In genomic region chr2:112567786-112568185, GRCm38 (mm10) we compare ENCODE assay signal across 27 mouse cellular contexts.
A peak's percentile ranks its signal among the peaks of the same experiment; 100 is the strongest.
DNase-seq lines count a peak whose midpoint lies in the region; ATAC-seq lines count a peak whose summit lies in the region.
"Had no signal": no experiment of that assay in that cellular context is flagged by ENCODE, and none has a peak within 500 bp of the region (broad histone marks: within the 10 kb centered on the region; RNA-seq: fewer than 3 reads in every experiment).

No protein-coding gene starts in this region.

- no peaks in the 10 kb centered on the region for H3K27me3 ChIP-seq in kidney, embryonic 14.5 days (ENCODE audit: control insufficient read depth, insufficient read depth, low read length)
- H3K27me3 ChIP-seq: CH12.LX; embryonic facial prominence, embryonic 13.5 days; forebrain, embryonic 13.5 days; hindbrain, embryonic 15.5 days; intestine, embryonic 15.5 days; limb, embryonic 15.5 days; liver, embryonic 15.5 days; midbrain, embryonic 12.5 days; neural tube, embryonic 12.5 days had no signal

- no peak overlapping the region for H3K27ac ChIP-seq in kidney, embryonic 14.5 days (ENCODE audit: low read depth, low read length)
- H3K27ac ChIP-seq: embryonic facial prominence, embryonic 13.5 days; forebrain, embryonic 13.5 days; heart, embryonic 10.5 days; hindbrain, embryonic 15.5 days; intestine, embryonic 15.5 days; limb, embryonic 15.5 days; liver, embryonic 15.5 days; midbrain, embryonic 12.5 days; neural tube, embryonic 12.5 days had no signal

- H3K4me3 ChIP-seq in kidney, embryonic 14.5 days (ENCODE audit: low read length): no peak overlapping the region
- H3K4me3 ChIP-seq: embryonic facial prominence, embryonic 13.5 days; erythroblast, embryonic 14.5 days; forebrain, embryonic 13.5 days; heart, embryonic 10.5 days; hindbrain, embryonic 15.5 days; intestine, embryonic 15.5 days; limb, embryonic 15.5 days; liver, embryonic 15.5 days; midbrain, embryonic 12.5 days; neural tube, embryonic 12.5 days had no signal

- 90% methylated on average over 4 of the region's 4 CpGs for WGBS in kidney, embryonic 14.5 days

- H3K9me3 ChIP-seq in kidney, embryonic 14.5 days (ENCODE audit: control insufficient read depth, low read length): no peaks in the 10 kb centered on the region
- H3K9me3 ChIP-seq: embryonic facial prominence, embryonic 13.5 days; forebrain, embryonic 13.5 days; G1E; heart, embryonic 10.5 days; hindbrain, embryonic 15.5 days; intestine, embryonic 15.5 days; limb, embryonic 15.5 days; liver, embryonic 15.5 days; midbrain, embryonic 12.5 days; neural tube, embryonic 12.5 days had no signal

- no peak for ATAC-seq in kidney, embryonic 14.5 days (ENCODE audit: low FRiP score, low TSS enrichment)
- ATAC-seq: activated CD4-positive, CD25-positive, alpha-beta regulatory T cell, adult 4 months; forebrain, embryonic 13.5 days; intestine, embryonic 15.5 days; lung, postnatal 0 days had no signal

- intact Hi-C loops in gastrocnemius, postnatal 36 days (cut with DNase I): no loop called here

- H3K4me2 ChIP-seq in kidney, embryonic 14.5 days (replicated peaks; ENCODE audit: low read depth, low read length): no peak overlapping the region
- H3K4me2 ChIP-seq: embryonic facial prominence, embryonic 13.5 days; forebrain, embryonic 13.5 days; hindbrain, embryonic 15.5 days; intestine, embryonic 15.5 days; limb, embryonic 15.5 days; liver, embryonic 15.5 days; midbrain, embryonic 12.5 days; neural tube, embryonic 12.5 days had no signal

- no peaks in the 10 kb centered on the region for H3K36me3 ChIP-seq in kidney, embryonic 14.5 days (ENCODE audit: control insufficient read depth, insufficient read depth, low read length)
- H3K36me3 ChIP-seq: embryonic facial prominence, embryonic 13.5 days; heart, embryonic 10.5 days; hindbrain, embryonic 15.5 days; intestine, embryonic 15.5 days; limb, embryonic 15.5 days; liver, embryonic 15.5 days; midbrain, embryonic 12.5 days; neural tube, embryonic 12.5 days had no signal

- no peak overlapping the region for H3K9ac ChIP-seq in kidney, embryonic 14.5 days (ENCODE audit: low read depth, low read length)
- H3K9ac ChIP-seq: embryonic facial prominence, embryonic 13.5 days; forebrain, embryonic 13.5 days; hindbrain, embryonic 15.5 days; intestine, embryonic 15.5 days; limb, embryonic 15.5 days; liver, embryonic 15.5 days; midbrain, embryonic 12.5 days; neural tube, embryonic 12.5 days had no signal

- peak; percentile 23 for DNase-seq in gastrocnemius, postnatal 10 days
- no peak for DNase-seq in gastrocnemius, postnatal 36 days
- peak; percentile 8 to 11 for DNase-seq in kidney, postnatal 4 days
- peak; percentile 12 for DNase-seq in cerebellum, adult 9-10 months
- peak; percentile 75 to 83 for DNase-seq in cerebellum, postnatal 14 days
- DNase-seq in urinary bladder, postnatal 10 days (ENCODE audit: low spot score): no peak
- no peak for DNase-seq in embryo, embryonic 10.5 days (ENCODE audit: low spot score)
- DNase-seq: adrenal gland, adult 8-10 months; B cell, adult 2 months; embryo, embryonic 11 days; kidney, adult 8-10 months; right cerebral cortex, postnatal 25 days had no signal

- H3K4me1 ChIP-seq in kidney, embryonic 14.5 days (ENCODE audit: control insufficient read depth, insufficient read depth, low read length): no peaks in the 10 kb centered on the region
- H3K4me1 ChIP-seq: embryonic facial prominence, embryonic 13.5 days; heart, embryonic 10.5 days; intestine, embryonic 15.5 days; limb, embryonic 15.5 days; liver, embryonic 15.5 days; midbrain, embryonic 12.5 days; neural tube, embryonic 12.5 days had no signal

Comparison
In these comparisons a context has a peak if more than half of its experiments do, and no peak if none do; other contexts are left out.
1. DNase-seq: peak in gastrocnemius, postnatal 10 days (single experiment), kidney, postnatal 4 days (2 of 2), cerebellum, adult 9-10 months (single experiment) and cerebellum, postnatal 14 days (2 of 2); none in gastrocnemius, postnatal 36 days (0 of 2), urinary bladder, postnatal 10 days (single experiment) and embryo, embryonic 10.5 days (single experiment).